Mouse (Mus musculus) intestine, embryonic 15.5 days (tissue): ENCODE results near the gene Mief1. TPM values are rescaled to one million over a fixed set of nuclear protein-coding genes. Genes with fewer than 3 reads are reported as not detected.

Experiments
- ATAC-seq: fragments of 200-750 bp; cut with Nextera tagmentation; 2 replicates; pipeline ENCODE4 v1.8.0; 2017; ENCODE audit warnings: moderate TSS enrichment, moderate library complexity
- H3K27ac ChIP-seq: fragments of 300-500 bp; sonication (generic); 2 replicates; pipeline ENCODE4 v1.5.1; 2015; ENCODE audit warnings: mild to moderate bottlenecking, inconsistent platforms
- H3K27me3 ChIP-seq: fragments of 300-500 bp; sonication (generic); replicated peaks from 2 replicates; pipeline ENCODE4 v1.6.1; 2015; ENCODE audit warnings: inconsistent platforms
- H3K36me3 ChIP-seq: fragments of 300-500 bp; sonication (generic); 2 replicates; pipeline ENCODE4 v1.6.1; 2015; ENCODE audit warnings: inconsistent platforms
- H3K4me1 ChIP-seq: fragments of 300-500 bp; sonication (generic); replicated peaks from 2 replicates; pipeline ENCODE4 v1.6.1; 2015; ENCODE audit warnings: inconsistent platforms
- H3K4me2 ChIP-seq: fragments of 300-500 bp; sonication (generic); replicated peaks from 2 replicates; pipeline ENCODE4 v1.6.1; 2015; ENCODE audit warnings: mild to moderate bottlenecking, inconsistent platforms
- H3K4me3 ChIP-seq: fragments of 300-500 bp; sonication (generic); replicated peaks from 2 replicates; pipeline ENCODE4 v1.5.1; 2015; ENCODE audit warnings: inconsistent platforms
- H3K9ac ChIP-seq: fragments of 300-500 bp; sonication (generic); 2 replicates; pipeline ENCODE4 v1.6.1; 2015; ENCODE audit warnings: inconsistent platforms
- H3K9me3 ChIP-seq: fragments of 300-500 bp; sonication (generic); 2 replicates; pipeline ENCODE4 v1.6.1; 2016; ENCODE audit warnings: inconsistent platforms
- WGBS: fragments of 180-500 bp; shearing (Covaris S2); methylation state at CpG from one replicate; pipeline ENCODE4 v1.1.7; 2015; 5-methylcytosine and 5-hydroxymethylcytosine counted together
- polyA plus RNA-seq: library from polyadenylated mRNA; unstranded; fragments of >200 nt; fragmentation: Nextera tagmentation; extraction: Ambion mirVana; gene quantifications from 2 replicates; pipeline ENCODE4 v1.2.1, GENCODE M21; 2015

Mief1 gene
- 29.7 and 33.1 TPM in 2 replicates for polyA plus RNA-seq

GRCm38 (mm10) chr15:80233733-80234509 is at the start of gene Mief1:
Mief1 (plus strand) TSS chr15:80234018.
- Histone ChIP-seq H3K4me1 (0 out of 2 replicates have a peak, but pooled peaks cover 13% of the 10 kb centered on the region), H3K9me3 (no peaks in the 10 kb centered on the region), H3K36me3 (peaks cover 21% of the 10 kb centered on the region; the same call in 1 of the 2 replicates), H3K27me3 (no peaks in the 10 kb centered on the region), H3K4me2 (peak within 1 kb of the TSS; percentile 69), H3K9ac (peak within 1 kb of the TSS; percentile 87), H3K4me3 (peak within 1 kb of the TSS; percentile 92), H3K27ac (peak within 1 kb of the TSS; percentile 86)
- under 1% methylated on average over 67 of the region's 67 CpGs for WGBS
- peak; percentile 99 for ATAC-seq

GRCm38 (mm10) chr15:80188927-80189326 is 44.9 kb upstream of the Mief1 start:
- Histone ChIP-seq H3K36me3 (no peaks in the 10 kb centered on the region), H3K9ac (no peak overlapping the region), H3K27ac (peak overlapping the region; percentile 72; the same call in 1 of the 2 replicates), H3K4me2 (no peak overlapping the region), H3K4me1 (peaks cover 41% of the 10 kb centered on the region), H3K9me3 (no peaks in the 10 kb centered on the region), H3K4me3 (no peak overlapping the region), H3K27me3 (no peaks in the 10 kb centered on the region)
- ATAC-seq, result no peak
- 61% methylated on average over 5 of the region's 5 CpGs for WGBS

- WGBS, result 58% methylated on average over 4 of the region's 4 CpGs
- H3K27ac ChIP-seq, result peak overlapping the region; percentile 72
- H3K9ac ChIP-seq, result no peak overlapping the region
- H3K4me2 ChIP-seq, result peak overlapping the region; percentile 43
- H3K27me3 ChIP-seq, result no peaks in the 10 kb centered on the region
- H3K9me3 ChIP-seq, result no peaks in the 10 kb centered on the region
- H3K4me3 ChIP-seq, result no peak overlapping the region
- H3K4me1 ChIP-seq, result peaks cover 44% of the 10 kb centered on the region
- peak; percentile 20; the same call in 1 of the 2 replicates for ATAC-seq
- H3K36me3 ChIP-seq, result no peaks in the 10 kb centered on the region
Measured at GRCm38 (mm10) chr15:80190075-80190474, 43.7 kb upstream of the Mief1 start.

- WGBS, result 43% methylated on average over 8 of the region's 8 CpGs
- H3K4me2 ChIP-seq, result peak overlapping the region; percentile 53
- peak; percentile 74 for ATAC-seq
- H3K36me3 ChIP-seq, result no peaks in the 10 kb centered on the region
- 0 out of 2 replicates have a peak overlapping the region, but pooled peaks have one; percentile 4 for H3K4me3 ChIP-seq
- peak overlapping the region; percentile 92 for H3K27ac ChIP-seq
- H3K4me1 ChIP-seq, result peaks cover 44% of the 10 kb centered on the region
- no peaks in the 10 kb centered on the region for H3K9me3 ChIP-seq
- H3K27me3 ChIP-seq, result no peaks in the 10 kb centered on the region
- no peak overlapping the region for H3K9ac ChIP-seq
Measured at GRCm38 (mm10) chr15:80191585-80192245, 42.1 kb upstream of the Mief1 start.

- WGBS, result 69% methylated on average over 6 of the region's 6 CpGs
- Histone ChIP-seq H3K4me3 (0 out of 2 replicates have a peak overlapping the region, but pooled peaks have one; percentile 4), H3K36me3 (no peaks in the 10 kb centered on the region), H3K4me1 (peaks cover 44% of the 10 kb centered on the region), H3K9me3 (no peaks in the 10 kb centered on the region), H3K4me2 (peak overlapping the region; percentile 53), H3K27ac (peak overlapping the region; percentile 92), H3K9ac (no peak overlapping the region), H3K27me3 (no peaks in the 10 kb centered on the region)
- peak; percentile 3; the same call in 1 of the 2 replicates for ATAC-seq
Measured at GRCm38 (mm10) chr15:80192246-80192585, 41.6 kb upstream of the Mief1 start.

- H3K4me3 ChIP-seq, result peak overlapping the region; percentile 27
- ATAC-seq, result peak; percentile 66
- H3K27me3 ChIP-seq, result no peaks in the 10 kb centered on the region
- H3K36me3 ChIP-seq, result 0 out of 2 replicates have a peak, but pooled peaks cover under 1% of the 10 kb centered on the region
- no peaks in the 10 kb centered on the region for H3K9me3 ChIP-seq
- H3K9ac ChIP-seq, result peak overlapping the region; percentile 42
- peaks cover 44% of the 10 kb centered on the region for H3K4me1 ChIP-seq
- H3K27ac ChIP-seq, result peak overlapping the region; percentile 92
- peak overlapping the region; percentile 53 for H3K4me2 ChIP-seq
- WGBS, result 47% methylated on average over 7 of the region's 7 CpGs
Measured at GRCm38 (mm10) chr15:80192847-80193246, 41.0 kb upstream of the Mief1 start.

- no peak for ATAC-seq
Measured at GRCm38 (mm10) chr15:80199556-80199955, 34.3 kb upstream of the Mief1 start.

GRCm38 (mm10) chr15:80202111-80202775 is 31.6 kb upstream of the Mief1 start:
- Histone ChIP-seq H3K4me1 (no peaks in the 10 kb centered on the region), H3K36me3 (peaks cover 10% of the 10 kb centered on the region; the same call in 1 of the 2 replicates), H3K4me3 (no peak overlapping the region), H3K4me2 (no peak overlapping the region), H3K9me3 (no peaks in the 10 kb centered on the region), H3K27ac (no peak overlapping the region), H3K27me3 (no peaks in the 10 kb centered on the region), H3K9ac (no peak overlapping the region)
- WGBS, result 83% methylated on average over 6 of the region's 6 CpGs
- no peak for ATAC-seq

More at GRCm38 (mm10) chr15:80199556-80199955, 34.3 kb upstream of the Mief1 start:
- Histone ChIP-seq H3K36me3 (peaks cover 10% of the 10 kb centered on the region; the same call in 1 of the 2 replicates), H3K27ac (no peak overlapping the region), H3K27me3 (no peaks in the 10 kb centered on the region), H3K9ac (no peak overlapping the region), H3K4me1 (no peaks in the 10 kb centered on the region), H3K9me3 (no peaks in the 10 kb centered on the region), H3K4me3 (no peak overlapping the region), H3K4me2 (no peak overlapping the region)
- 88% methylated on average over 2 of the region's 2 CpGs for WGBS

- H3K4me3 ChIP-seq, result no peak overlapping the region
- H3K9me3 ChIP-seq, result no peaks in the 10 kb centered on the region
- H3K36me3 ChIP-seq, result peaks cover 3% of the 10 kb centered on the region; the same call in 1 of the 2 replicates
- H3K27me3 ChIP-seq, result no peaks in the 10 kb centered on the region
- 0 out of 2 replicates have a peak, but pooled peaks cover 3% of the 10 kb centered on the region for H3K4me1 ChIP-seq
- WGBS, result 32% methylated on average over 4 of the region's 4 CpGs
- H3K27ac ChIP-seq, result no peak overlapping the region
- 0 out of 2 replicates have a peak, but pooled peaks have one; percentile 12 for ATAC-seq
- no peak overlapping the region for H3K4me2 ChIP-seq
- H3K9ac ChIP-seq, result no peak overlapping the region
Measured at GRCm38 (mm10) chr15:80203406-80203805, 30.4 kb upstream of the Mief1 start.

- no peak overlapping the region for H3K4me2 ChIP-seq
- ATAC-seq, result no peak
- H3K27ac ChIP-seq, result no peak overlapping the region
- H3K9ac ChIP-seq, result no peak overlapping the region
- H3K9me3 ChIP-seq, result no peaks in the 10 kb centered on the region
- 87% methylated on average over 3 of the region's 3 CpGs for WGBS
- peaks cover under 1% of the 10 kb centered on the region for H3K36me3 ChIP-seq
- no peak overlapping the region for H3K4me3 ChIP-seq
- 0 out of 2 replicates have a peak, but pooled peaks cover 5% of the 10 kb centered on the region for H3K4me1 ChIP-seq
- no peaks in the 10 kb centered on the region for H3K27me3 ChIP-seq
Measured at GRCm38 (mm10) chr15:80206057-80206565, 27.7 kb upstream of the Mief1 start.

- peaks cover 21% of the 10 kb centered on the region for H3K36me3 ChIP-seq
- H3K9ac ChIP-seq, result no peak overlapping the region
- ATAC-seq, result no peak
- H3K4me3 ChIP-seq, result no peak overlapping the region
- 39% methylated on average over 4 of the region's 4 CpGs for WGBS
- H3K9me3 ChIP-seq, result no peaks in the 10 kb centered on the region
- H3K27me3 ChIP-seq, result no peaks in the 10 kb centered on the region
- H3K4me1 ChIP-seq, result 0 out of 2 replicates have a peak, but pooled peaks cover 5% of the 10 kb centered on the region
- no peak overlapping the region for H3K4me2 ChIP-seq
- no peak overlapping the region for H3K27ac ChIP-seq
Measured at GRCm38 (mm10) chr15:80208446-80208845, 25.4 kb upstream of the Mief1 start.

- ATAC-seq, result no peak
- Histone ChIP-seq H3K4me3 (no peak overlapping the region), H3K27me3 (no peaks in the 10 kb centered on the region), H3K9ac (no peak overlapping the region), H3K9me3 (no peaks in the 10 kb centered on the region), H3K4me1 (no peaks in the 10 kb centered on the region), H3K27ac (no peak overlapping the region), H3K4me2 (no peak overlapping the region), H3K36me3 (peaks cover 21% of the 10 kb centered on the region)
Measured at GRCm38 (mm10) chr15:80213688-80214087, 20.1 kb upstream of the Mief1 start.
